ENCODE assay signal across 18 mouse cellular contexts in the genomic region with DNA sequence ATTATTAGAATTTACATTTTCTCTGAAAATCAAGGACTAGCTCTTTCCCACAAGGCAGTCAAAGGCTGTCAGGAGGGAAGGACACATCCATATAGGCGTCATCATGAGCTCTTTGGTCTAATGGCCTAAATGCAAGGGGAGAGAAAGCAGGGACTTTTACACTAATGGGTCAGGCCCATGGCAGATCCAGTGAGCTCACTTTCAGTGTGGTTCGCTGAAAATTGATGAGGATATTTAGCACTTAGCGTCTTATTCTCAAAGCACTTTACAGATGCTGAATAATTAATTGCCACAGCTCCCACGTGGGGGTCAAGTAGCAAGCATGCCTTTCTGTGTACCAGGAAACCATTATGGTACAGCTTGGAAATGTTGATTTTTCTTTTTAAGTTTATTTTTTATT. TPM values are rescaled to one million over a fixed set of nuclear protein-coding genes. Genes with fewer than 3 reads are reported as not detected.
"Had no signal": no experiment of that assay in that cellular context is flagged by ENCODE, and none has a peak within 500 bp of the region (broad histone marks: within the 10 kb centered on the region; RNA-seq: fewer than 3 reads in every experiment).

No protein-coding gene starts in this region.

- H3K27me3 ChIP-seq: kidney, embryonic 15.5 days; liver, embryonic 13.5 days had no signal

- H3K4me3 ChIP-seq: kidney, embryonic 15.5 days; left cerebral cortex, adult 2 months; liver, embryonic 13.5 days had no signal

- H3K4me1 ChIP-seq: kidney, embryonic 15.5 days; liver, embryonic 13.5 days had no signal

- H3K9ac ChIP-seq: kidney, embryonic 15.5 days; liver, embryonic 13.5 days had no signal

- H3K4me2 ChIP-seq: kidney, embryonic 15.5 days; liver, embryonic 13.5 days; midbrain, embryonic 11.5 days had no signal

- DNase-seq: kidney, adult 8-10 months; kidney, postnatal 10 days; kidney, postnatal 36 days; layer of hippocampus, postnatal 36 days; liver, embryonic 13.5 days; lung, adult 2 months; lung, postnatal 14 days; lung, postnatal 4 days; midbrain, embryonic 14.5 days; right cerebral cortex, postnatal 25 days; thymus, adult 2 months; thymus, postnatal 14 days; thymus, postnatal 4 days had no signal

- H3K9me3 ChIP-seq: kidney, embryonic 15.5 days; liver, embryonic 13.5 days had no signal

- H3K27ac ChIP-seq: kidney, embryonic 15.5 days; left cerebral cortex, adult 2 months; liver, embryonic 13.5 days had no signal

- H3K36me3 ChIP-seq: kidney, embryonic 15.5 days; liver, embryonic 13.5 days had no signal

RNA-seq across cellular contexts. Expression of gene Slc4a4, which starts 16.5 kb away (rescaled TPM):
- total RNA-seq: megakaryocyte progenitor cell, adult 5-6 weeks; megakaryocyte-erythroid progenitor cell, adult 5-6 weeks had no signal
